Mouse (Mus musculus) adipocyte (in vitro differentiated cells): Measurements from ENCODE around the gene Neu1.

Experiments used
- DNase-seq: peaks from one replicate; pipeline ENCODE4 v3.0.0-alpha.2; 2016; ENCODE audit warnings: low spot score

The Neu1 gene

GRCm38 (mm10) chr17:34902895-34903294, 28.2 kb upstream of the Neu1 start:
- DNase-seq = no peak

- DNase-seq = no peak
Observed at GRCm38 (mm10) chr17:34910982-34911381, 20.1 kb upstream of the Neu1 start.

GRCm38 (mm10) chr17:34911945-34912351, 19.1 kb upstream of the Neu1 start:
- peak; percentile 59 for DNase-seq

GRCm38 (mm10) chr17:34913930-34914665, 17.0 kb upstream of the Neu1 start, which contains the start of gene Slc44a4:
TSS of gene Slc44a4 (plus strand) at chr17:34914466.
- DNase-seq = no peak

- no peak for DNase-seq
Observed at GRCm38 (mm10) chr17:34915410-34915831, 15.6 kb upstream of the Neu1 start.

GRCm38 (mm10) chr17:34916316-34916715, 14.7 kb upstream of the Neu1 start:
- peak; percentile 79 for DNase-seq

GRCm38 (mm10) chr17:34917188-34917587, 13.9 kb upstream of the Neu1 start:
- no peak for DNase-seq

GRCm38 (mm10) chr17:34922939-34923338, 8.1 kb upstream of the Neu1 start:
- no peak for DNase-seq

- DNase-seq = no peak
Observed at GRCm38 (mm10) chr17:34924258-34924657, 6.8 kb upstream of the Neu1 start.

GRCm38 (mm10) chr17:34927306-34928019, 3.6 kb upstream of the Neu1 start:
- DNase-seq = no peak

GRCm38 (mm10) chr17:34928841-34929240, 2.2 kb upstream of the Neu1 start:
- DNase-seq = no peak

- no peak for DNase-seq
Observed at GRCm38 (mm10) chr17:34931735-34932098, 664 bp downstream of the Neu1 start.

- no peak for DNase-seq
Observed at GRCm38 (mm10) chr17:34932287-34932686, 1.2 kb downstream of the Neu1 start.

GRCm38 (mm10) chr17:34934031-34934430, 3.0 kb downstream of the Neu1 start:
- DNase-seq = no peak

- no peak for DNase-seq
Observed at GRCm38 (mm10) chr17:34934830-34935229, 3.8 kb downstream of the Neu1 start.

GRCm38 (mm10) chr17:34937960-34938505, 7.0 kb downstream of the Neu1 start:
- no peak for DNase-seq

- no peak for DNase-seq
Observed at GRCm38 (mm10) chr17:34941344-34942041, 10.4 kb downstream of the Neu1 start.

GRCm38 (mm10) chr17:34943128-34943815, 12.2 kb downstream of the Neu1 start:
- no peak for DNase-seq

GRCm38 (mm10) chr17:34944362-34944761, 13.3 kb downstream of the Neu1 start:
- DNase-seq = no peak

- DNase-seq = no peak
Observed at GRCm38 (mm10) chr17:34946486-34947140, 15.6 kb downstream of the Neu1 start.

- no peak for DNase-seq
Observed at GRCm38 (mm10) chr17:34947606-34948005, 16.6 kb downstream of the Neu1 start.
